Mouse (Mus musculus): ENCODE results near the gene Ap3d1.

Ap3d1 gene

DNA sequence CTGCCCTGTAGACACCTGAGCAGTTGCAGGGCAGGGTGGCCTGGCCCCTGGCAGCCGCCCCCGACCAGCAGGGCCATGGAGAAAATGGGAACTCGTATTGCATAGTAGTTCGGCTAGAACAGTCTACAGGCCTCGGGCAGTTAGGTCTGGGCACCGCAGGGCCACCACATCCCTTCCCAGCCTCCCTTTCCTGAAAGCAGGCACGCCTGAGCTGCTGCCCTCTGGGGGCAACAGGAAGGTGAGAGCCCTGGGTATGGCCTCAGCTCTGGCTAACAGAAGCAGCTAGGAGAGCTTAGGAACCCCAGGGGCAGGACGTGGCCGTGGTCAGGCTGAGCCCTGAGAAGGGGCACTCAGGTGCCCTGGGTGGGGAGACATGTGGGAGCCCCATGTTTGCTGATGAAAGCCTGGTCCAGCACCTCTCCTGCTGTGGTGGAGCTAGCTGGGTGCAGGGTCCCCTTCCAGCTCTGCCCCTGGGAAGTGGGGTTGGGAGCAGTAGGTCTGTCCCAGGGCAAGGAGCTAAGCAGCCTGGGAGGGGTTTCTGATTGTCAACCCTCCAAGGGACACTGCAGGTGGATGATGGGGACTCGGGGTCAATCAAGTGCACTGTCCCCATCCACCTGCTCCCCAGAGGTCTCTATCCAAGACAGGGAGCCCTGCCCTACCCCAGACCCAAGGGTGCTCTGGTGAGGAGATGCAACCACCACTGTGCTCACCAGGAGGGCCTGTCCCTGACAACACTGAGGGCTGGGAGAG is 75.9 kb downstream of the Ap3d1 start:
- DNase-seq (ENCODE audit: low spot score) = no peak

- DNase-seq (ENCODE audit: low spot score) = no peak
Observed at GRCm38 (mm10) chr10:80665459-80665858, 76.6 kb downstream of the Ap3d1 start.

DNA sequence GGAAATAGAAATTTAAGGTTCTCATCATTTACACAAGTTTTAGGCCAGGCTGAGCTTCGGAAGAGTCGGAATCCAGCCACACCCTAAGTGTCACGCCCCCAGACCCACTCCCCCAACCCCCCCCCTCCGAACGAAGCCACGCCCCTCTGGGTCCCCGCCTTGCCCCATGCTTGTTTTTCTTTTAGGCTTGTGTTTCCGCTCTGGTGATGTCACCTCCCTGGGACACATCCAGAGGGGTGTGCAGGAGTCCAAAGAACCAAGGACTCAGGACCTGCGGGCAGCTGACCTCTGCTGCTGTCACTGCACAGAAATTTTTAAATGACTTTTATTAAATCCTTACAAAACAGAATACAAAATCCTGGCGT is 77.1 kb downstream of the Ap3d1 start:
- DNase-seq (ENCODE audit: low spot score) = no peak

GRCm38 (mm10) chr10:80664197-80665015 is 77.7 kb downstream of the Ap3d1 start:
- DNase-seq (ENCODE audit: low spot score) = peak; percentile 84

DNA sequence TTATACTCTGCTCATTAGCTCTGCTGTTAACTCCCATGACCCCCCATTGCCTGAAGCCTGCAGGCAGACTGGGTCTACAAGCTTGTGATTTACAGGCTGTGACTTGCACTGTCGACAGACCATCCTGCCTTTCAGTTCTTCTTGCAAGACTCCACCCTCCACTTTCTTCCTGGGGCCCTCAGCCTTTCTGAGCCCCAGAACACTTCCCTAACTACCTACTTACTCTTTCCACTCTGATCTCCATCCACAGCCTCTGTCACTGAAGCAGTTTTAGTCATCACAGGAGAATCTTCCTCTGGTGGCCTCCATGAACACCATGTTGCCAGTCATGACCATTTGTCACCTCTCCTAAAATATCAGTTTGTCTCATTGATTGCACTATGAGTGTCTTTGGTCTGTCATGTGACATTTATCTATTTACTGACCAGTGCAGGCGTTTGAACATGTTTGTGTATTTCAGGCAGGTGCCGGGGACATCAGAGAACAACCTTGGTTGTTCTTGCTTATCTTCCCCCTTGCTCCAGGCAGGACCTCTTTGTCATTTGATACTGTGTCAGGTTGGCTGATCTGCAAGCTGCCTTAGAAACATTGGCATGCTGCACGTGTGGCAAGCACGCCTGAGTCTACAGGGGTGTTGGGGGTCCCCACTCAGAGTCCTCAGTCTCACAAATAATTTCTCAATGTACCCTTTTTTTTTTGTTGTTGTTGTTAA is 78.4 kb downstream of the Ap3d1 start:
- no peak for DNase-seq (ENCODE audit: low spot score)

DNA sequence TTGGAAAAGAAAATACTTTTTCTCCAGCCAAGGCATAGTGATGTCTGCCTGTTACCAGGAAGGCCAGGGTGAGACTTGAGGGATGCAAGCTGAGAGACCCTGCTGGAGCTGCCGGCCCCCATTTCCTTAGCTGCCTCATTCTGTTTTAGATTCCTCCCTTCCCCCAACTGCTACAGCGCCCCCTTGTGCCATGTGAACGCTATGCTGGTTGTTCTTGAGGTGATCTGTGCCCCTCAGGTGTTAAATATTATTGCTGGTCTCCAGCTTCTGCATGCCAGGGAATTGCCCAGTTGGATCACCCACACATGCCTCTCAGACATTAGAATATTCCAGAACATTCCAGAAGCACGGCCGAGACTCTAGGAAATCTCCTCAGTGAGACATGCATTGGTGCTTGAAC is 80.9 kb downstream of the Ap3d1 start:
- DNase-seq (ENCODE audit: low spot score) = no peak

DNA sequence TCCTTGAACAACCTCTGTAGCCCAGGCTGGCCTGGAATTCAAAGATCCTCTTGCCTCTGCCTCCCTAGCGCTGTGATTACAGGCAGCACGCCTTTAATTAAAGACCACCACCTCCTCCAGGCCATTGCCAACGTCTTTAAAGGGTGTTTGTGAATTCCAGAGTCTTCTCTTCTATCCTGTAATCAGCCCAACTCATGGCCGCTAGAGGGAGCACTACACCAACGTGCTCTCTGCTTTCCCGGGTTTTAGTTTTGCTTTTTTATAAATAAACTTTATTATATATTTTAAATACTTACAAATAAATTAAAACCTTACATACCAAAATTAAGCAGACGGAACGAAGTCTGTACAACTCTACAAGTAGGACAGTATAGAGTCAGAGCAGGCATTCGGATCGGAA is 82.9 kb downstream of the Ap3d1 start:
- DNase-seq (ENCODE audit: low spot score) = no peak

- DNase-seq (ENCODE audit: low spot score) = no peak
Observed at GRCm38 (mm10) chr10:80658841-80659202, 83.2 kb downstream of the Ap3d1 start.

DNA sequence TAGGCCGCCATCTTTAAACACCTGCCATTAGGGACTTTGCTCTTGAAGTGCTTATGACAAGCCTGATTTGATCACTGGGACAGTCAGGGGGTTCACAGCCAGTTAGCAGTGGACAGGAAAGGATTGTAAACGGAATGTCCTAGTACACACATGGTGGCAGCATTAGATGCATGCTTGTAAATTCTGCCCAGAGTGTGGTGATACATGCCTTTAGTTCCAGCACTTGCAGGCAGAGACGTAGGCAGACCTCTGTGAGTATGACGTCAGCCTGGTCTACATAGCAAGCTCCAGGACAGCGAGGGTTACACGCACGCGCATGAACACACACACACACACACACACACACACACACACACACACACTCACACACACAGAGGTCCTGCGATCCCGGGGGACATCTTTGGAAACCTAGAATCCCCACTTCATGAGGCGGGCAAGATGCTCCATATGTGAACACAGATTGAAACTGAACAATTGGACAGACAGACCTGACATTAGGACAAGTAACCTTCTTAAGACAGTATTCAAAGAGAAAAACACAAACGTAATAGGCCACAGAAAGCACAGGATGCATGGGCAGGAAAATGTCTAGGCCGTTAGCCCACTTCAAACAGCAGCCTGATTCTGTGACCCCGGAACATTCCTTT is 83.7 kb downstream of the Ap3d1 start:
- DNase-seq (ENCODE audit: low spot score) = no peak

All from testis, postnatal 14 days (tissue).